Mouse (Mus musculus): ENCODE results near the gene Ttk. TPM values are rescaled to one million over a fixed set of nuclear protein-coding genes. Genes with fewer than 3 reads are reported as not detected.
A peak's percentile ranks its signal among the peaks of the same experiment; 100 is the strongest.

Gene Ttk
- polyA plus RNA-seq, 1 experiment: 3.0 TPM

GRCm38 (mm10) chr9:83819188-83819587 is 15.3 kb upstream of the Ttk start:
- Histone ChIP-seq H3ac (ENCODE audit: control insufficient read depth, insufficient read length) (no peak overlapping the region), H3K79me2 (ENCODE audit: control insufficient read depth, insufficient read depth) (no peaks in the 10 kb centered on the region), H3K4me2 (ENCODE audit: low read depth) (no peak overlapping the region), H3K36me3 (ENCODE audit: control insufficient read depth, insufficient read depth) (no peaks in the 10 kb centered on the region), H3K4me3 (no peak overlapping the region), H3K27me3 (ENCODE audit: control insufficient read depth, insufficient read depth, insufficient read length) (no peaks in the 10 kb centered on the region)
- TF ChIP-seq TCF12 (IDR thresholded peaks at IDR 0.05; ENCODE audit: insufficient read depth, poor library complexity, severe bottlenecking) (no peak), CEBPB (IDR thresholded peaks at IDR 0.05; ENCODE audit: insufficient read depth, poor library complexity, severe bottlenecking) (no peak), E2F4 (IDR thresholded peaks at IDR 0.05; ENCODE audit: insufficient read depth) (no peak), REST (IDR thresholded peaks at IDR 0.05; ENCODE audit: insufficient read depth, insufficient read length) (no peak), SRF (IDR thresholded peaks at IDR 0.05; ENCODE audit: control insufficient read depth, insufficient read length, low read depth) (no peak), USF1 (IDR thresholded peaks at IDR 0.05; ENCODE audit: low read depth) (no peak), TCF3 (IDR thresholded peaks at IDR 0.05; ENCODE audit: insufficient read length, low read depth) (no peak), MYOD1 (IDR thresholded peaks at IDR 0.05; ENCODE audit: control insufficient read depth in 1 of 3, insufficient read length in 2 of 3, low read depth in 2 of 3) (no peak), MYOG (IDR thresholded peaks at IDR 0.05; ENCODE audit: control insufficient read depth in 1 of 3, insufficient read depth in 1 of 3, insufficient read length in 2 of 3, low read depth in 2 of 3) (no peak), MAX (IDR thresholded peaks at IDR 0.05; ENCODE audit: low read depth) (no peak), POLR2AphosphoS2 (IDR thresholded peaks at IDR 0.05; ENCODE audit: insufficient read length, low read depth) (no peak), POLR2A (IDR thresholded peaks at IDR 0.05; ENCODE audit: insufficient read length, low read depth) (no peak)

GRCm38 (mm10) chr9:83820976-83821375 is 13.5 kb upstream of the Ttk start:
- H3K79me2 ChIP-seq (ENCODE audit: control insufficient read depth, insufficient read depth): no peaks in the 10 kb centered on the region
- H3K4me3 ChIP-seq: no peak overlapping the region
- no peak for TF ChIP-seq POLR2AphosphoS2 (IDR thresholded peaks at IDR 0.05; ENCODE audit: insufficient read length, low read depth)
- no peak for TF ChIP-seq MYOD1 (IDR thresholded peaks at IDR 0.05; ENCODE audit: control insufficient read depth in 1 of 3, insufficient read length in 2 of 3, low read depth in 2 of 3)
- H3K4me2 ChIP-seq (ENCODE audit: low read depth): no peak overlapping the region
- no peak overlapping the region for H3ac ChIP-seq (ENCODE audit: control insufficient read depth, insufficient read length)
- H3K27me3 ChIP-seq (ENCODE audit: control insufficient read depth, insufficient read depth, insufficient read length): no peaks in the 10 kb centered on the region
- no peaks in the 10 kb centered on the region for H3K36me3 ChIP-seq (ENCODE audit: control insufficient read depth, insufficient read depth)

GRCm38 (mm10) chr9:83822925-83823324 is 11.6 kb upstream of the Ttk start:
- no peak for TF ChIP-seq E2F4 (IDR thresholded peaks at IDR 0.05; ENCODE audit: insufficient read depth)
- no peak for TF ChIP-seq POLR2A (IDR thresholded peaks at IDR 0.05; ENCODE audit: insufficient read length, low read depth)
- TF ChIP-seq TCF12 (IDR thresholded peaks at IDR 0.05; ENCODE audit: insufficient read depth, poor library complexity, severe bottlenecking): no peak
- no peak for TF ChIP-seq REST (IDR thresholded peaks at IDR 0.05; ENCODE audit: insufficient read depth, insufficient read length)
- TF ChIP-seq SRF (IDR thresholded peaks at IDR 0.05; ENCODE audit: control insufficient read depth, insufficient read length, low read depth): no peak
- TF ChIP-seq MYOD1 (IDR thresholded peaks at IDR 0.05; ENCODE audit: control insufficient read depth in 1 of 3, insufficient read length in 2 of 3, low read depth in 2 of 3): no peak
- no peak for TF ChIP-seq MAX (IDR thresholded peaks at IDR 0.05; ENCODE audit: low read depth)
- no peak for TF ChIP-seq CEBPB (IDR thresholded peaks at IDR 0.05; ENCODE audit: insufficient read depth, poor library complexity, severe bottlenecking)
- TF ChIP-seq USF1 (IDR thresholded peaks at IDR 0.05; ENCODE audit: low read depth): no peak
- no peak for TF ChIP-seq MYOG (IDR thresholded peaks at IDR 0.05; ENCODE audit: control insufficient read depth in 1 of 3, insufficient read depth in 1 of 3, insufficient read length in 2 of 3, low read depth in 2 of 3)
- no peak for TF ChIP-seq TCF3 (IDR thresholded peaks at IDR 0.05; ENCODE audit: insufficient read length, low read depth)
- TF ChIP-seq POLR2AphosphoS2 (IDR thresholded peaks at IDR 0.05; ENCODE audit: insufficient read length, low read depth): no peak
- H3K4me3 ChIP-seq: no peak overlapping the region
- no peaks in the 10 kb centered on the region for H3K27me3 ChIP-seq (ENCODE audit: control insufficient read depth, insufficient read depth, insufficient read length)
- H3K79me2 ChIP-seq (ENCODE audit: control insufficient read depth, insufficient read depth): no peaks in the 10 kb centered on the region
- H3K4me2 ChIP-seq (ENCODE audit: low read depth): no peak overlapping the region
- H3K36me3 ChIP-seq (ENCODE audit: control insufficient read depth, insufficient read depth): no peaks in the 10 kb centered on the region
- no peak overlapping the region for H3ac ChIP-seq (ENCODE audit: control insufficient read depth, insufficient read length)

- TF ChIP-seq REST (IDR thresholded peaks at IDR 0.05; ENCODE audit: insufficient read depth, insufficient read length) (no peak), MYOD1 (IDR thresholded peaks at IDR 0.05; ENCODE audit: control insufficient read depth in 1 of 3, insufficient read length in 2 of 3, low read depth in 2 of 3) (no peak), POLR2AphosphoS2 (IDR thresholded peaks at IDR 0.05; ENCODE audit: insufficient read length, low read depth) (no peak), TCF3 (IDR thresholded peaks at IDR 0.05; ENCODE audit: insufficient read length, low read depth) (no peak), CEBPB (IDR thresholded peaks at IDR 0.05; ENCODE audit: insufficient read depth, poor library complexity, severe bottlenecking) (no peak), MAX (IDR thresholded peaks at IDR 0.05; ENCODE audit: low read depth) (no peak)
- Histone ChIP-seq H3K4me3 (no peak overlapping the region), H3K79me2 (ENCODE audit: control insufficient read depth, insufficient read depth) (peaks cover under 1% of the 10 kb centered on the region), H3K36me3 (ENCODE audit: control insufficient read depth, insufficient read depth) (no peaks in the 10 kb centered on the region), H3ac (ENCODE audit: control insufficient read depth, insufficient read length) (no peak overlapping the region), H3K27me3 (ENCODE audit: control insufficient read depth, insufficient read depth, insufficient read length) (no peaks in the 10 kb centered on the region), H3K4me2 (ENCODE audit: low read depth) (no peak overlapping the region)
Observed at GRCm38 (mm10) chr9:83829896-83830295, 4.6 kb upstream of the Ttk start.

GRCm38 (mm10) chr9:83831152-83831551 is 3.3 kb upstream of the Ttk start:
- Histone ChIP-seq H3K27me3 (ENCODE audit: control insufficient read depth, insufficient read depth, insufficient read length) (no peaks in the 10 kb centered on the region), H3K4me3 (no peak overlapping the region), H3K79me2 (ENCODE audit: control insufficient read depth, insufficient read depth) (peaks cover 13% of the 10 kb centered on the region), H3K4me2 (ENCODE audit: low read depth) (peak overlapping the region; percentile 70), H3K36me3 (ENCODE audit: control insufficient read depth, insufficient read depth) (no peaks in the 10 kb centered on the region), H3ac (ENCODE audit: control insufficient read depth, insufficient read length) (no peak overlapping the region)
- TF ChIP-seq TCF3 (IDR thresholded peaks at IDR 0.05; ENCODE audit: insufficient read length, low read depth) (no peak), MAX (IDR thresholded peaks at IDR 0.05; ENCODE audit: low read depth) (no peak), MYOD1 (IDR thresholded peaks at IDR 0.05; ENCODE audit: control insufficient read depth in 1 of 3, insufficient read length in 2 of 3, low read depth in 2 of 3) (no peak), USF1 (IDR thresholded peaks at IDR 0.05; ENCODE audit: low read depth) (no peak), MYOG (IDR thresholded peaks at IDR 0.05; ENCODE audit: control insufficient read depth in 1 of 3, insufficient read depth in 1 of 3, insufficient read length in 2 of 3, low read depth in 2 of 3) (no peak), POLR2A (IDR thresholded peaks at IDR 0.05; ENCODE audit: insufficient read length, low read depth) (no peak), E2F4 (IDR thresholded peaks at IDR 0.05; ENCODE audit: insufficient read depth) (no peak), CEBPB (IDR thresholded peaks at IDR 0.05; ENCODE audit: insufficient read depth, poor library complexity, severe bottlenecking) (no peak)

Data from myocyte (in vitro differentiated cells).